In genomic region chr16:91485841-91486240, GRCm38 (mm10) we compare ENCODE assay signal across 8 mouse cellular contexts. TPM values are rescaled to one million over a fixed set of nuclear protein-coding genes. Genes with fewer than 3 reads are reported as not detected.
DNase-seq lines count a peak whose midpoint lies in the region; ATAC-seq and TF ChIP-seq lines count a peak whose summit lies in the region.

No protein-coding gene starts in this region.

- no peak for DNase-seq in cerebellum, adult 2 months
- DNase-seq in cerebellum, adult 18-20 months: no peak
- DNase-seq in 416B (ENCODE audit: low read depth): peak; percentile 24
- no peak for DNase-seq in forebrain, embryonic 14.5 days (ENCODE audit: low spot score)
- DNase-seq in right cerebral cortex, postnatal 36 days (ENCODE audit: low spot score in 2 of 2): no peak
- no peak for DNase-seq in right cerebral cortex, adult 2 months (ENCODE audit: low spot score in 2 of 2)

- no peaks in the 10 kb centered on the region for H3K9me3 ChIP-seq in forebrain, embryonic 14.5 days (replicated peaks; ENCODE audit: control insufficient read depth, low read length)
- no peaks in the 10 kb centered on the region for H3K9me3 ChIP-seq in liver, embryonic 16.5 days (replicated peaks; ENCODE audit: control insufficient read depth, low read length)

- peak overlapping the region; percentile 71 for H3K4me3 ChIP-seq in cerebellum, adult 2 months (replicated peaks; ENCODE audit: insufficient read depth, low read depth, low read length)
- peak overlapping the region; percentile 90 for H3K4me3 ChIP-seq in forebrain, embryonic 14.5 days (ENCODE audit: low read depth, low read length)
- peak overlapping the region; percentile 94 for H3K4me3 ChIP-seq in liver, embryonic 16.5 days (ENCODE audit: low read depth, low read length)

- peaks cover 9% of the 10 kb centered on the region; the same call in 1 of the 2 replicates for H3K4me1 ChIP-seq in cerebellum, adult 2 months (ENCODE audit: control insufficient read depth, insufficient read depth, low read length)
- peaks cover 7% of the 10 kb centered on the region for H3K4me1 ChIP-seq in forebrain, embryonic 14.5 days (ENCODE audit: control insufficient read depth, insufficient read depth, low read length)
- peaks cover 20% of the 10 kb centered on the region for H3K4me1 ChIP-seq in liver, embryonic 16.5 days (ENCODE audit: control insufficient read depth, low read depth, low read length)

- H3K4me2 ChIP-seq in forebrain, embryonic 14.5 days (ENCODE audit: low read length): peak overlapping the region; percentile 76
- H3K4me2 ChIP-seq in liver, embryonic 16.5 days (ENCODE audit: low read depth, low read length): peak overlapping the region; percentile 90

- WGBS in cerebellum, adult 2 months: 16% methylated on average over 5 of the region's 5 CpGs
- WGBS in forebrain, embryonic 14.5 days: 42% methylated on average over 5 of the region's 5 CpGs
- 32% methylated on average over 5 of the region's 5 CpGs for WGBS in liver, embryonic 16.5 days (ENCODE audit: insufficient replicate concordance)

- H3K9ac ChIP-seq in forebrain, embryonic 14.5 days (ENCODE audit: low read length): peak overlapping the region; percentile 97
- H3K9ac ChIP-seq in liver, embryonic 16.5 days (ENCODE audit: low read depth, low read length): peak overlapping the region; percentile 99

- no peak for TF ChIP-seq CTCF in cerebellum, adult 2 months (IDR thresholded peaks at IDR 0.05; ENCODE audit: borderline replicate concordance, insufficient read depth, low read depth, low read length)

- peaks cover 14% of the 10 kb centered on the region for H3K36me3 ChIP-seq in forebrain, embryonic 14.5 days (ENCODE audit: control insufficient read depth, insufficient read depth, low read length)
- peaks cover 18% of the 10 kb centered on the region for H3K36me3 ChIP-seq in liver, embryonic 16.5 days (ENCODE audit: control insufficient read depth, insufficient read depth)

- no peak overlapping the region; the same call in 1 of the 2 replicates for H3K27ac ChIP-seq in cerebellum, adult 2 months (ENCODE audit: insufficient read depth, low read length)
- H3K27ac ChIP-seq in forebrain, embryonic 14.5 days (ENCODE audit: low read depth, low read length): peak overlapping the region; percentile 95
- H3K27ac ChIP-seq in liver, embryonic 16.5 days (ENCODE audit: low read length): peak overlapping the region; percentile 100

- no peak for ATAC-seq in forebrain, embryonic 14.5 days
- ATAC-seq in liver, embryonic 16.5 days (ENCODE audit: low read depth): no peak
- no peak for ATAC-seq in megakaryocyte progenitor cell, adult 5-6 weeks (replicated peaks; ENCODE audit: poor library complexity)

- no peak for TF ChIP-seq POLR2A in cerebellum, adult 2 months (IDR thresholded peaks at IDR 0.05; ENCODE audit: borderline replicate concordance, insufficient read depth, low read length)

- no peaks in the 10 kb centered on the region for H3K27me3 ChIP-seq in cerebellum, adult 2 months (ENCODE audit: control insufficient read depth, insufficient read depth, low read length)
- no peaks in the 10 kb centered on the region for H3K27me3 ChIP-seq in forebrain, embryonic 14.5 days (replicated peaks; ENCODE audit: control insufficient read depth, insufficient read depth, low read length)
- H3K27me3 ChIP-seq in liver, embryonic 16.5 days (ENCODE audit: control insufficient read depth, insufficient read depth, low read depth, low read length): no peaks in the 10 kb centered on the region

RNA-seq across cellular contexts. Expression of gene Ifnar1, which starts 0.8 kb away (rescaled TPM):
- 31.7 and 32.2 TPM in 2 replicates for polyA plus RNA-seq in cerebellum, adult 2 months (2012; rRNA removed)
- 40.4 and 45.6 TPM in 2 replicates for polyA plus RNA-seq in forebrain, embryonic 14.5 days (2014; fragmentation: Nextera tagmentation; extraction: Ambion mirVana)
- polyA plus RNA-seq in liver, embryonic 16.5 days (2015; fragmentation: Nextera tagmentation; extraction: Ambion mirVana): 21.3 and 25.0 TPM in 2 replicates
- 32.2 and 33.3 TPM in 2 replicates for total RNA-seq in megakaryocyte progenitor cell, adult 5-6 weeks (2015)
- 34.7 and 36.3 TPM in 2 replicates for total RNA-seq in megakaryocyte progenitor cell, adult 5-6 weeks (2017)
